Mouse (Mus musculus): Measurements from ENCODE around the gene Cacna1g.

Cacna1g gene

DNA sequence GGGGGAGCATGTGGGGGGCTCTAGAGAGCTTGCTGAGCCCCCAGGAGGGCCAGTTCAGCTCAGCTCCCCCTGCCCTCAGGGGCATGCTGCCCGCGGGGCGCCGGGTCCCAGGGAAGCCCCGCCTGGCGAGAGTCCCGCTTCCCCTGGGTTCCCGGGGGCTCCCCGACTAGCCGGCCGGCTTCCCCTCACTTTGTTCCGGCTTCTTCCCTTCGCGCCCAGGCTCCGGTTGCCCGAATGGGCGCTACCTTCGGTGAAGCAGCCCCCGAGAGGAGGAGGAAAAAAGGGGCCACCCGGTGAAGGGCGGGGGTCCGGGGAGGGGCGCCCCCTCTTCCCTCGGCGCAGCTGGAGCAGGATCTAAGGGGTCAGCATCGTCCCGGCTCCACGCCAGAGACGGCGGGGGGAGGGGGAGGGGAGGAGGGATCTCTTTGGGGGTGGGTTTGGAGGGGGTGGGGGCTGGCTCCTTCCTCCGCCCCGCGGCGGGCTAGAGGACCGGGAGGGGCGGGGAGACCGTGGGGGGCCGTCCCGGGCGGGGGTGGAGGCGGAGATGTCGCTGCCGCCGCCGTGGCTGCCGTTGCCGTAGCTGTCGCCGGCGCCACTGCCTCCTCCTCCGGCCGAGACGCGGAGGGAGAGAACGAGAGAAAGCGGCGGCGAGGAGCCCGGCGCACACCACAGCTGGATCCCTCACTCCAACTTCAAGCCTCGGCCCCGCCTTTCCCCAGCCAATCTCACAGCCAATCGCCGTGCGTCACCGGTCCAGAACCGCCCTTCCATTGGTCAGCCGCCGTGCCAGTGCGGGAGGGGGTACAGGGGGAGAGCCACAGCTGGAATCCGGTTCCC, at the start of gene Cacna1g:
TSS of gene Cacna1g (minus strand) at position 492 of the 837 bp plus-strand sequence.
- DNase-seq = peak; percentile 89 to 91

- peak; percentile 62 to 77 for DNase-seq
Measured at GRCm38 (mm10) chr11:94521219-94521843, 47.3 kb upstream of the Cacna1g start, which contains the start of gene Mycbpap. Mycbpap (minus strand) TSS chr11:94521742.

DNA sequence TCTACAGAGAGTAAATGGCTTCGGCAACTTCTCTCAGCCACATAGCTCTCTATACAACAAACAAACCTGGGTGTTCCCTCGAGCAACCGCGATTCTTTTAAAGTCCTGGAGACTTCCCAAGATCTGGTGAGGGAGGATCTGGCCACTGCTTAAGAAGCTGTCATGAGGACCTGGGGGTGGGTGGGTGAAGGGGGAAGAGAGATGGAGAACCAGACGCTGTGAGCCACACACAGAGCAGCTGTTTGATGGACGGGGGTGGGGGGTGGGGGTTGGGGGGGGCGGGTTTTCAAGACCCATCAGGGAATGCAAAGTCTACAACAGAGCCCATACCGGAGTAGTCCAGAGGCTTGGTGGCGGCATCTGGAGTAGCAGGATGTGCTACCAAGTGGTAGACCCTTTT, 39.5 kb upstream of the Cacna1g start:
- DNase-seq = no peak

DNA sequence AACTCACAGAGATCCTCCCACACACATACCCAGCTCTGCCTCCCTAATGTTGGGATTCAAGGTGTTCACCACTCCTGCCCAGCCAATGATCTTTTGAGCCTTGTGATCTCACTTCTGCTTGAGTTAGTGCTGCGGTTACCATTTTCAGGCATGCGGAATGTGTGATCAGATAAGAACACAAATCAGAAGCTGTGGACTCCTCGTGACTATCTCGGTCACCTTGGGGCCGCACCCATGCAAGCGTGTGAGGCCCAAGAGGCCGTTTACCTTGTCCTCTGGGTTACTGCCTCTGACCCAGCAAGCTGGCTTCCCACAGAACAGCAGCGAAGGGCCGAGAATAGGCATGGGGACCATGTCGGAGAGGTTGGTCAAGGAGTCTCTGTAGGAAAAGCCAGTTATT, 35.0 kb upstream of the Cacna1g start:
- no peak for DNase-seq

DNA sequence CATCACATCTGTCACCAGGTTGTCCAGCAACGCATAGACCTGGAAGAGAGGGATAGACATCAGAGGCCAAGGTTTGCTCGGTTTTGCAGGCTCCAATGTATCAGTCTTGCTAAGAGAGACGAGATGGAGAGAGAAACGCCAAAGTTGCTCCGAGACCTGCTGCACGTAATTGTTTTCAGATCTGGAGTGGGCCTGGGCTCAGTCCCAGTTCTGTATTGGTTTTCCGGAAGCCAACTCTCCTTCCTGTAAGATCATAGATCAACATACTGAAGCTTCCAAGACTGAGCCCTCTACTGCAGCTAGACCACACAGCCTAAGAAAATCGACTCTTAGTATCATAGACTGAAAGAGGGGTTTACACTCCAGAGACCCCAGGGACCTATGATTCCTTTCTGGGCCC, 27.5 kb upstream of the Cacna1g start:
- DNase-seq = no peak

- no peak for DNase-seq
Measured at GRCm38 (mm10) chr11:94500362-94500761, 26.4 kb upstream of the Cacna1g start.

- DNase-seq = peak; percentile 69 to 72
Measured at GRCm38 (mm10) chr11:94499661-94500152, 25.7 kb upstream of the Cacna1g start, which contains the start of gene Epn3. Epn3 (minus strand) TSS chr11:94499974.

DNA sequence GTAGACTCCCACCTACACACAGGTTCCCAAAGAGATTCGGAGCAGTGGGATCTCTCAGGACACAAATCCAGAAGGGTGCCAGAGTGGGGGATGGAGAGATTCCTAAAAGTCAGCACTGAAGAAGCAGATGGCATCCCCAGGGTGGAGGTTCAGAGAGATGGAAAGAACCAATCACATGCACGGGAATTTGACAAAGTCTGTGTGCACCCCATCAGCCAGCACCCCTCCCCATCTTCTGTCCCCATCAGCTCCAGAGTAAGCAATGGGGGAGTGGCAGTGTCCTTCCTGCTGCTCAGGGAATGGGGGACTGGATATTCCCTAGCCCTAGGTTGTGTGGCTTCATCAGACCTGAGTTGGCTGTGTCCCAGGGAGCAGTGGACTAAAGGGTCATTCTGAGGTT, 25.0 kb upstream of the Cacna1g start:
- DNase-seq = peak; percentile 86 to 89

DNA sequence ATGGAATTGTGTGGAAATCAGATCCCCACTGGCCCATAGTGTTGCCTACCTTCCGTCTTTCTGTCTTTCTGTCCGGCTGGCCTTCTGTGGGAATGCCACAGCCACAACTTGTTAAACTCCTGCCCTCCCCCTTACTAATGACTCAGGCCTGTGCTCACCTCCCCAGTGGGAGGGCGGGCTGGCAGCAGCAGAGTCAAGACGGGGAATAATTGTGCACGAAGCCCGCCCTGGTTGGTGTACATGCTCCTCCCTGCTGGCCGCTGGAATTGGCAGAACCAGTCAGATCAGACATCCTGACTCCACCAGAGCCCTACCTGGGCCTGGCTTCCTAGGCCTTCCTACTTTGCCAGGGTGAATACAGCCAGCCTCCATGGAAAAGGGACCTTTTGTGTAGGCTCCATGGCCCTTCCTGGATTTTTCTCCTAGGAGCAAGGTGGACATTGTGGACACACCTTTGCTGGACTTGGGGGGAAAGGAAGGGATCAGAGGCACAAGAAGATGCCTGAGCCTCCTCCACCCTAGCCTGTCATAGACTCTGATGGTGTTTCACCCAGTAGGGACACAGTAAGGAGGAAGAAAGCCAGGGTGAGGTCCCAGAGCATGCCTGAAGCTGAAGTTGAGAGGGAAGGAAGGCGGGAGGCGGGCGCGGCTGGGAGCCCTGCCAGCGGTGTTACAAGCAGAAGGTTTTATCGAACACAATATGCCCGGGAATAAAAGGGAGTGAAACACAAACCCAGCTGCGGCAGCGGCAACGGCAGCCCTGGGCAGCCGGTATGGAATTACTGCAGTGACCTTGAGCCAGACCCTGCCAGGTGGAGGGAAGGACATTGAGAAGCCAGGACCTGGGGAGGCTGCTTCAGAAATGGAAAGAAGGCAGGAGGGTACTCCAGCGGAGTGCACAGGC, 24.3 kb upstream of the Cacna1g start:
- DNase-seq = peak; percentile 77 to 80

GRCm38 (mm10) chr11:94495415-94495814, 21.4 kb upstream of the Cacna1g start:
- DNase-seq = no peak

- no peak for DNase-seq
Measured at GRCm38 (mm10) chr11:94491749-94492099, 17.7 kb upstream of the Cacna1g start.

GRCm38 (mm10) chr11:94491035-94491748, 17.2 kb upstream of the Cacna1g start:
- peak; percentile 67 to 77 for DNase-seq

- peak; percentile 41 to 55 for DNase-seq
Measured at GRCm38 (mm10) chr11:94489745-94490144, 15.7 kb upstream of the Cacna1g start.

- DNase-seq = peak; percentile 40 to 57
Measured at GRCm38 (mm10) chr11:94488767-94489533, 15.0 kb upstream of the Cacna1g start.

DNA sequence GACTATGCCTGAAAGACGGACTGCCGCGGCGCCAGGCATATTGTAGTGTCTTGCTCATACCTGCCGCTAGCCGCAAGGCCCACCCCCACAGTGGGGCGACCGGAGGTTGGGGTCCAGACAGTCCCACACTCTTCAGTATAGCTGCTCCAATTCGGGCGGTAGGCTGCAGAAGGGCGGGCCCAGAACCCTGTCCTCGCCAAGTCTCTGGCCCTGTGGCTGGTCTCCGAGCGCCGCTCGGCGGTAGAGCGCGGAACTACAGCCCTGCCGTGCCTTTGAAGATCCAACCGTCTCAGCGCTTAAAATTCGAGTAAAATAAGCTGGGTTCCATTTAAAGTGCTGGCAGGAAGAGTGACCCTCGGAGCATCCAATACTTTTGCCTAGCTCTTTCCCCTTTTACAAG, 12.0 kb upstream of the Cacna1g start, which contains the start of gene Spata20:
TSS of gene Spata20 (minus strand) at position 179 of the 400 bp plus-strand sequence.
- peak; percentile 97 for DNase-seq

GRCm38 (mm10) chr11:94485223-94485622, 11.2 kb upstream of the Cacna1g start:
- DNase-seq = peak in 1 of 2 experiments; percentile 24

- peak in 1 of 2 experiments; percentile 26 for DNase-seq
Measured at GRCm38 (mm10) chr11:94484636-94485035, 10.6 kb upstream of the Cacna1g start.

DNA sequence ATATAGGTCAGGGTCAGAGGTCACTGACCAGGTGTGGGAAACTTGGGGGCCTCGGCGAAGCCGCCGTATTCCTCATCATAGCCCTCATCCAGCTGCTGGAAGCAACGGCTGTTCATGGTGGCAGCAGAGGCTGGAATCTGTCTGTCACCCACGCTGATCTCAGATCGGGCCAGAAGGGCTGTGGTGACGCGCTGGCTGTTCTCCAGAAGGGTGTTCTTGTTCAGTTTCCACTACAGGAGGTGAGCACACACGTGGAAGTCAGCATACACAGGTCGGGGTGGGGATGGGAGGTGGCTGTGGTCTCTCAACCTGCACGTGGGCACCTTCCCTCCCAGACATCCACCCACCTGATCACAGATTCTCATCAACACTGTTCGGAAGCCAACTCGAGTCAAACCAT, 9.9 kb upstream of the Cacna1g start:
- DNase-seq = peak; percentile 58 to 63

- DNase-seq = peak; percentile 81 to 87
Measured at GRCm38 (mm10) chr11:94483436-94483835, 9.4 kb upstream of the Cacna1g start.

DNA sequence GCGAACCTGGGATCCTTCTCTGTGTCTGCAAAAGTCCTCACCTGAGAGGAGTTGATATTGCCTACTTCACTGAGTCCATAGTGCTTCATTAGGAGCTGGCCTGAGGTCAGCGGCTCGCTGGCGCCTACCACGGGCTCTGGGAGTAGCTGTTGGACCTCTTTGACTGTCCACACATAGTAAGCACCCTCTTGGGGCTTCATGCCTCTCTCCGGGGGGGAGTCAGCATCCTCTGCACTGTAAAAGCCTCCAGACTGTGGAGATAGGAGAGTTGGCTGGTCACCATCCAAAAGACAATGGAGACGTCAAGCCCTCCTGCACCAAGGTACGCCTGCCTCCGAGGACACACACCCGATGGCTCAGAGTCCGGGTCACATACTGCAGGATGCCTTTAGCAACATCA, 8.7 kb upstream of the Cacna1g start:
- DNase-seq = peak; percentile 44 to 47

DNA sequence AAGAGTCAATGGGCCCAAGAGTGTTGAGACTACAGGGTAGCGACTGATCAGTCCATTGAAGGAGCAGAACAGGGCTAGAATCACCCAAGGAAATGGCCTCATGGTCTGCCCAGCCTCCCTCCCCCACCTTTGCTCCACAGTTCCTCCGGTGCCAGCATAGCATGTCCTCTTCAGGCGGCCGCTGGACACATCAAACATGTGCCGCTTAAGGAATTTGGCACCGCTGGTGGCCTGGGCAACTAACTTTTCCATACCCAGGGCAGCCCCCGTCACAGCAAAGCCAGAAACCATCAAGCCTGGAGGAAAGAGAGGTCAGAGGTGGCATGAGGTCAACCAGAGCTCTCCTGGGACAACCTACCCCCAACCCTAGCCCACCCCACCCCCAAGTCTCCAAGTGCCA, 8.0 kb upstream of the Cacna1g start:
- no peak for DNase-seq

All from cerebellum, postnatal 14 days (tissue).